Mouse (Mus musculus) thymus, adult 2 months (tissue): ENCODE measurements around the gene Fam186a.

Experiments
- CTCF ChIP-seq: fragments of 200-500 bp; IDR thresholded peaks from 2 replicates; pipeline ENCODE4 v1.5.1; 2012; ENCODE audit warnings: mild to moderate bottlenecking, control low read depth, low read length, moderate library complexity, borderline replicate concordance; ENCODE audit not compliant: control insufficient read depth, poor library complexity, insufficient read depth; ENCODE audit errors: extremely low read depth
- POLR2A ChIP-seq: fragments of 200-500 bp; IDR thresholded peaks from 2 replicates; pipeline ENCODE4 v1.6.1; 2012; ENCODE audit warnings: mild to moderate bottlenecking, low read length, control low read depth, moderate library complexity; ENCODE audit not compliant: control insufficient read depth, poor library complexity, insufficient read depth; ENCODE audit errors: extremely low read depth

- TF ChIP-seq CTCF (no peak), POLR2A (no peak)
These were observed 35.6 kb downstream of the Fam186a start for GRCm38 (mm10) chr15:99931231-99931630.
